Mouse (Mus musculus) neutrophil, adult 59 days (primary cell): ENCODE measurements around the gene Mapt. TPM values are rescaled to one million over a fixed set of nuclear protein-coding genes. Genes with fewer than 3 reads are reported as not detected.

Experiments
- total RNA-seq, 2 experiments: library from RNA; stranded (reverse); gene quantifications; 1 replicate in 1 of 2; 2 replicates in 1 of 2; pipeline ENCODE4 v1.2.4; 2023

Mapt gene
- under 1 TPM; 0.11 TPM for total RNA-seq

GRCm38 (mm10) chr11:104231041-104231911 lies at the start of gene Mapt:
Gene Mapt, plus strand, starts transcription at chr11:104231390.

GRCm38 (mm10) chr11:104186135-104186836 lies 44.9 kb upstream of the Mapt start, which contains the start of gene Sppl2c:
Gene Sppl2c, plus strand, starts transcription at chr11:104186327.

Other genes starting within 250 kb of the Mapt start
- gene Crhr1, start 98.5 kb upstream of the Mapt start, total RNA-seq: not detected
- not detected for gene Sppl2c, start 45.1 kb upstream of the Mapt start, total RNA-seq
- 10 to 100 TPM; 51.0 to 59.1 TPM for gene Kansl1, start 237.5 kb downstream of the Mapt start, total RNA-seq